Mouse (Mus musculus) liver (tissue): ENCODE results near the gene AI597479.

ENCODE experiments used
- DNase-seq: peaks from one replicate; pipeline ENCODE4 v3.0.0-alpha.2; 2020; ENCODE audit warnings: mixed read lengths

The AI597479 gene

DNA sequence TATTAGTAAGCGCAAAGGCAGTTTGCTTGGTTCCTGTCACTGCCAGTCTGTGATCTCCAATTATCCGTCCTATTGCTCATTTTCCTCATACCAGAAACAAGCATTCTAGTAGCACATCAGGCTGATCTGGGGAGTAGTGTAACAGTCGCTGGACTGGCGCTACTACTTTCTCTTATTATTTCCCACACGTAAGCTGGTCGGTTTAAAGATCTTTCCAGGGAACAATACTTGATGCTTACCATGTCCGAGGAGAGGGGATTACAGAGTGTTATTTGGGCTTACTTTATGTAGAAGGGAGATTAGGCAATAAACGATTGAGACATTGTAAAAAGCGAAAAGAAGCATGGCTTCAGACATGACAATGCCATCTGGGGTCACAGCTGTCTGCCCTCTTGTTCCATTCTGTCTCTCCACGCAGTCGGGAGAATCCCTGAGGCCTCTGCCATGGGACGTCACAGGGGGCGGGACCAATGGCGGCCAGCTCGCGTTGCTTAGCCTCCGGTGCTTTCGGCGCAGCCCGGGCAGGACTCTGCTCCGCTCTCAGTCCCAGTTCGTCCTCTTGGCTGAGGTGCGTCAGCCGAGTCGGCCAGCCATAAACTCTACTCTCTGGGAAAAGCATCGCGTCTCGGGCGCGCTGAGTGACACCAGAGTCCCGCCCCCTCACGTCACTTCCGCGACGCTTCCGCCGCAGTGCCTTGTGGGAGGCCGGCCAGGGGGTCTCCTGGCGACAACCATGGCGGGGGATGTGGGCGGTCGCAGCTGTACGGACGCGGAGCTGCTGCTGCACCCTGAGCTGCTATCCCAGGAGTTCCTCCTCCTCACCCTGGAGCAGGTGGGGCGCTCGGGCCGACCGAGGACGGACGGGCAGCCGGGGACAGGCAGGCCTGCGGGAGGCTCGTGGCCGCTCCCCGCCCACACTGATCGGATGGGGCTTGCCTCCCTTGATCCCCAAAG lies at the start of gene AI597479, which contains the start of gene Tgfbrap1:
Gene AI597479 (plus strand): TSS at position 680 of the 954 bp plus-strand sequence.
Gene Tgfbrap1 (minus strand): TSS at position 607 of the 954 bp plus-strand sequence.
- DNase-seq = peak; percentile 86

DNA sequence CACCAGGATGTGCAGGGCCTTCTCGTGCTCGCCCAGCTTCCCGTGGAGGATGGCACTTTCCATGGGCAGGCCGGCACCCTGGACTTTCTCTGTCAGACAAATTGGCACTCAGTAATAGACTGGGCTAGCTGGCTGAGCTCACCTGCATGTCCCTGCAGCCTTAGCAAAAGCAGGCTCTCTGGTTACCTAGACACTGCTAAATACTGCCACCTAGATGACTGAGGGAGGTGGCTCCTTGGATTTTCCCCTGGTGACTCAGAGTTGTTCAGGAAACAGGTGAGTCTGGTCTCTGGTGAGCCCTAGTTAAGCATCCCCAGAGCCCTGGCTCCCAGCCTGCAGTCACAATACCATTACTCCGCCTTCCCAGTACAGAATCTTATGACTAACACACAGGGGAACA lies 46.6 kb upstream of the AI597479 start:
- no peak for DNase-seq

DNA sequence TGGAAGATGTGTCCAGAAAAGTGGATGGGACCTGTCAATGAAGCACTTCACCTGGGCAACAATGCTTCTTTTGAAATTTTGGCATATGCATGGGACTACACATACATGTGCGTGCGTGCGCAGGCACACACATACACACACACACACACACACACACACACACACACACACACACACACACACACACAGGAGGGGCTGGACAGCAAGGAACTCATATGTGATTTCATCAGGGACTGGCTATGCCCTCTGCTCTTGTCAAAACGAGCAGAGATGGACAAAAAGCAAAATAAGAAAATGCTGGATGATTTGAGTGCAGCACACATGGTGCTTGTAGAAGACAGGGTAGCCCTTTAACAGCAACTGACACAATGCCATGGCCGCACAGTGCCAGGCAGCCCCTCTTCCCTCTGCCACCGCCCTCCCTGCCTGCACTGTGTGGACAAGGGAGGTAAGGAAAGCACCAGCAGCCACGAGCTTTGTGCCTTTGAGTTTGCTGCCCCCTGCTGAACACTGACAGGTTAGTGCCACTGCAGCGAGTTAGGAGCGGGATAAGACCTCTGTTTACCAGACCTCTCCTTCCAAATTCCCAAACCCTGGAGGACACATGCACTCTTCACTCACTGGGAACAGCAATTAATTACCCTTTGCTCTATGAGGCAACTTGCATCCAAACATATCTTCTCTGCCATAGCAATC lies 32.7 kb upstream of the AI597479 start:
- DNase-seq = peak; percentile 47

DNA sequence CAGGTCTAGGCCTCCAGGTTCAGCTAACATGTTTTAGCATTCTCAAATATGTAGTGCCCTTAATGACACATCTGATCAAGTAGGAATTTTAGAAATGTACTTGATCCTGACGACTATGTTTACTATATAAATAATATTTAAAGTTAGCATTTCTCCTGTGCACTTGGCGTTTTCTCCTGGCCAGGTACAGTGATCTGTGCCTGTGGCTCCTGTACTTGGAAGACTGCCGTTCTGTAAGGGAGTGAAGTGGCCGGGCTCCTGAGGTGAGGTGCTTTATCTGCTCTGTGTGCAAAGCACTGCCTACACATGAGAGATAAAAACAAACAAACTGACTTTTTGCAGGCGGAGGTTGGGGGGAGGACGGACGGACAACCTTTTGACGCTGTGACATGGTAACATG lies 31.9 kb upstream of the AI597479 start:
- DNase-seq = no peak

DNA sequence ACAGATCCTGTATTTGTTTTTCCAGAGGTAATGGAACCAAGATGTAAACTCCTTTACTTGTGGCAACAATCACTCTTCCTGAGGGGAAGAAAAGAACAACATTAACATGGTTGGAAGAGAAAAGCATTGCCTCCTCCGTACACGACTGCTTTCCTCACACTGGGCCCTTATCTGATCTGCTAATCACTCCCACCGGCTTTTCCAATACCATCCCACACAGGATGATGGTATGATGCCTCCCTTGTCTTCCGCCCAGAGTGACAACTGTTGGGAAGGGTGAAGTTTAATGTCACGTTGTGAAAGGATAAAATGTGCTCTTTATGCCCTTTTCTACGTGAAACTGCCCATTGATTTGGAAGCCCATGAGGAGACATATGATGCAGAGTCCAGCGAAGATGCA lies 31.0 kb upstream of the AI597479 start:
- no peak for DNase-seq

DNA sequence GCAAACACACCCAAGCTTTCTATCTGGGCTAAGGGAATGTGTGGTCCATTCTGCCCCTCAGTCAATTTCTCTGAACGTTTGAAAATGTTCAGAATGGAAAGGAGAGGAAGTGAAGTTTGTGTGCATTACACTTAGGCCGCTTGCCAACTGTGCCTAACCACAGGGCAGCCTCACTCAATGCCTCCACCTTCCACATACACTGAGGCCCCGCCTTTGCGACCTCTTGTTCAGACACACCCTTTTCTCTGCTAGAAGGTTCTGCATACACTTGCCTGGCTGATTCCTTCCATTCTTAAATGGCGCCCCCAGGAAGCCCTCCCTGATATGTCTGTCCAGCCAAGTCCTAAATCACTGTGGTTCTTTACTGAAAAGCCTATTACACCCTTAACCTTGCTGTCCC lies 27.8 kb upstream of the AI597479 start:
- DNase-seq = peak; percentile 12

DNA sequence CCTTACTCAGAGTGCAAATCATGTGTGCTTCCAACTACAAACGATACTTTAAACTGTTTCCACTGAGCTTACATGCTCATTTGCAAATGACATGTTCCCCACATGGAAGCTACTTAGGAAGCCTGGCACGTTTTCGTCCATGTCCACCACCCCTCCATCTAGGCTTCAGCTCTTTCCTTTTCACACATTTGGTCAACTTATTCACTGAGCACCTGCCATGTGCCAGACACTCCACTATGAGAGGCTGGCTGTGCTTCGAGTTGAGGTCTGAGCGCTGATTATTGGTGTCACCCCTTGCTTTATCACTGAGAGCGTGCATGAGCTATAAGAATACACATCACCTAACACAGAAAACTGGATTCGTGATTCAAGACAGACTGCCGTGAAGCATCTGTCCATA lies 26.5 kb upstream of the AI597479 start:
- DNase-seq = no peak

DNA sequence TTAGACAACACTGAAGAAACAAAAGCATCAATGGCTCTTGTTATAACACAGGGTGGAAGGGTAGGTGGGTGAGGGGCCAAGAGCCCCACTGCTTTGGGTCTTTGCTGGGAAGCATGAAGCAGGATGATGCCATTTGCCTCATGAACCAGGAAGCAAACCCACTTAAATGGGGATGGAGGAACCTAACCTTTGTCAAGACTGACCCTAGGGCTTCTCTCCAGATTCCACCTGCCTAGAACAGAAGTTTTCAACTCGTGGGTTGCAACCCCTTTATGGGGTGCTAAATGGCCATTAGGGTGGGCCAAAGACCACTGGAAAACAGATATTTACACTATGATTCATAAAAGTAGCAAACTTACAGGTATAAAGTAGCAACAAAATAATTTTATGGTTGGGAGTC lies 25.9 kb upstream of the AI597479 start:
- DNase-seq = no peak

DNA sequence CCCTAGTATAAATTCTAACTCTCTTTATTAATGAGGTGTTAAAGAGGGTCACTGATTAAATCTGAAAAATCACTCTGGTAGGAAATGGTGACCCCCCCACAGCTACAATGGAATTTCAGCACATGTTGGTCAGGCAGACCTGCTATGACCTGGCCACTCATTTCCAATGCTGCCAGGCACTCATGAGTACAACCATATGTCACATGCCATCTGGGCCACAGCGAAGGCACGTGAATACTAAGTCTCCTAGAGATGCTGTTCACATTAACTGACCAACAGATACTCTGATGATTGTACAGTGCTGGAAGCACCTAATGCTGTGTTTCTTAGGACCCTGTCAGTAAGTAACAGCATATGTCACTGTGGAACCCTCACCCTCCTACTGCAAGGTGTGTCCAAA lies 23.7 kb upstream of the AI597479 start:
- no peak for DNase-seq

DNA sequence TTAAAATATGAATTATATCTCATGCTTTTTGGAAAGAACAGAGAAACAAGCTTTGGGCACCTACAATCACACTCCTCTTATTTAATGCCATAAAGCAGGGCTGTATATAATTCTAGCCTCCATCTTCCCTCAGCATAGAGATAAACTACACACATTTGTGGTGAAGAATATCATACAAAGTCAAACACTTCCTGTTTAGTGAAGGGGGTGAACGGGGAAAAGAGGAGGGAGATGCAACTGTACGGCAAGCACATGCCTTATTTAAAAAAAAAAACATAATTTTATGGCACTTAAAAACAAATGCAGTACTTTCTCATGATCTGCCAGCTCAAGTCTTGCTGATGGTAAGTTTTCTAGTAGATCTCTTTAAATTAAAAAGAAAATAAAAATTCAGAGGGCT lies 20.4 kb upstream of the AI597479 start:
- no peak for DNase-seq

DNA sequence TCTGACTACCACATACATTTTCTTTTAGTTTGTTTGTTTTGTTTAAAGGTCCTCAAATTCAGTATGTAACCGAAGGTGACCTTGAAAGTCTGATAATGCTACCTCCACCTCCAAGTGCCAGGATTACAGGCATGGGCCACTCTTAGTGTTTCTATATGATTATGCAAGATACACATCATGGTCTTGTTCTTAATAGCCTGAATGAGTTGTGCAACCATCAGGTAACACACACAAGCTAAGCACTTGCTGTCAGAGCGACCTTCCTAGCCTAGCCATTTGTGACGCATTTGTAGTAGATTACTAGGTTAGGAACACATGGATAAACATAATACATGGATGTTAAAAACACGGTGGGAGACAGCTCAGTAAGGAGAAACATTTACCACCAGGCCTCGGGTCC lies 15.6 kb upstream of the AI597479 start:
- no peak for DNase-seq

DNA sequence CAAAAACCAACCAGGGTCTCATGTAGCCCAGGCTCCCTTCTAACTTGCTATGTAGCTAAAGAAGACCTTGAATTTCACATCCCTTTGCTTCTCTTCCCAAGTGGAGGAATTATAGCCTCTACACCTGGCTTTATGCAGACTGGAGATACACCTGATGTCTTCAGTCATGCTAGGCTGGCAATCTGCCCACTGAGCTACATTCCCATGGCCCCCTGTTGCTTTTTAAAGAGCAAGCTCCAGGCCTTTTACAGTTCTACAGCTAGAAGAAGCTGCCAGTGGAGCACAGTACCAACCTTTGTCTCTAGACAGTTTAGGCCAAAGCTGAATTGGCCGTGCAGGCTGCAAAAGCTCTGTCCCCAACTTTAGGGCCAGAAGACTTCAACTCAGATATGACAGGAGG lies 8.1 kb upstream of the AI597479 start:
- DNase-seq = no peak

DNA sequence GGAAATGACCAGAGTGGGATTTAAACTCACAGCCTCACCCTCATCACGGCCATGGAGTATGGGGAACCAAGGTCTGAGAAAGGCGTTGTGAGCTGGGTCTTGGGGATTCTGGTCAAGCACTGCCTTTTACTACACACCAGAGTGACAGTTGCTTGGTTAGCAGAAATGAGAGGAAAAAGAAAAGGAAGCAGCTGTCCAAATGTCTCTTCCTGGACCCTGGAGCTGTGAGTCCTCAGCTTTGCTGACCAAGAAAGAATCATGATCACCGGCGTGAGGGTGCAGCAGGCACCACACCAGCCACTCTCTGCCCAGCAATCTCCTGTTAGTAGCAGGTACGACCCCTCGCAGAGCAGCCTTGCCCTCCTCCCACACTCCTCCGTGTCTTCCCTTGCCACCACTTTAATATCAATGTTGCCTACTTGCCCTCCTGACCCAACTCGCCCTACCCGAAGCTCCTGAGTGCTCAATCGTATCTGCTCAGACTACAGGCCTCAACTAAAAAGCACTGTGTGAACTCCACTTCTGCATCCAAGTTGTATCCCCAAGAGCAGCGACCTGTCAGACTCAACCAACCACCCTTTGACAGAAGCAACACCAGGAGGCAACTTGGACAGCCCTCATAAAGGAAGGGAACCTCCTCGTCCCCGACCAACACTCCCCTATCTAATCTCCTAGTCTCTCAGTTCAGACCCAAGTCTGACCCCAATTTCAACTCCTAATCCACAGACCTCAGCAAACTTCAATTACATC lies 7.0 kb upstream of the AI597479 start:
- no peak for DNase-seq

DNA sequence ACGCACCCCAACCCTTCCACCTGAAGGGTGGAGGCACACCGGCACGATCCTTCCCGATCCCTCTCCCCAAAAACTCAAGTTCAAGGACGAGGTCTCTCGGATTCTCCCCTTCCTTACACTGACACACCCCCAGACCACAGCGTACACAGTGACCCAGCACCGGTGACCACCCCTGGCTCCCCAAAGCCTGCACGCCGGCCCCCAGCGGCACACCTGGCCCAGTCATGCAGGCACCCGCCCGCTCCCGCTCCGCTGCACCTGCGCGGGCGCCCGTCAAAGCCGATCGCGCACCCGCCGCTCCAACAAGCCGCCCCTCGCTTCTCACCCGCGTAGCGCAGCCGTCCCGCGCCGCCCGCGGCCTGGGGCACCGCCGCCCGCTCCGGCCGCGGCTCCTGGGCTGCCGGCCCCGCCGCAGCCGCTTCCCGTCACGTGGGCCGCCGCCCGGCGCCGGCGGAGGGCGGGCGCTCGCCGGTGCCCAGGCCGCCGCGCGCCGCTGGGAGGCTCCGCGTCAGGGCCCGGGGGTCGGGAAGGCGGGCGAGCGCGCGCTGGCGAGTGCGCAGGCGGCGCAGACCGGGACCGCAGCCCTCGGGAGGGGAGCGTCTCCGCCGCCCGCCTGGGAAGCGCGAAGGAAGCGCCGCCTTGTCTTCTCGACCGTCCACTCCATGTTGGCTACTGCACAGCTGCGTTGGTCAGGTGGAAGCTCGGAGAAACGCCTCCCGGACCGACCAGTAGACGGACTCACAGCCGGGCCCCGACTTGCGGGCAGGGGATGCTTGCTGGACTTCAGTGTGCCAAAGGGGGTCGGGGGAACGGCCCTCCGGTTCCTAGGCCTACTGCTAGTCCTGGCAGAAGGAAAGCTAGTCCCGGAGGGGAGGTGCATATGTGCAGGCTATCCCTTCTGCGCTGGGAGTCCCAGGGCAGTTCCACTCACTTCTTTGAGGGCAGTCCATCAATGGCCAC lies 6.2 kb upstream of the AI597479 start:
- DNase-seq = peak; percentile 69

DNA sequence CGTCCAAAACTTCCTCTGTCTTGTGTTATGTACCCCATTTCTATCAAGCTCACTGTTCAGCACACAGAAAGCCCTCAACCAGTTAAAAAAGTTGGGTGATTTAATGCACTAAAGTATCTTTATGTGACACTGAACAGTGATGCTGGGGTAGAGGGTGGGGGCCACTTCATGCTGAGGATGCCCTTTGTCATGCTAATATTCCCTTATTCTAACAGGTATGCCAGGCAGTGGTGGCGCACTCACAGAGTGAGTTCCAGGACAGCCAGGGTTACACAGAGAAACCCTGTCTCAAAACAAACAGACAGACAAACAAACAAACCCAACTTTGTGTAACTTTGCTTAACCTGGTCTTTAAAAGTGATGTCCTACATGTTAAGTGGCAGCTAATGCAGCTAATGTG lies 4.3 kb upstream of the AI597479 start:
- no peak for DNase-seq

DNA sequence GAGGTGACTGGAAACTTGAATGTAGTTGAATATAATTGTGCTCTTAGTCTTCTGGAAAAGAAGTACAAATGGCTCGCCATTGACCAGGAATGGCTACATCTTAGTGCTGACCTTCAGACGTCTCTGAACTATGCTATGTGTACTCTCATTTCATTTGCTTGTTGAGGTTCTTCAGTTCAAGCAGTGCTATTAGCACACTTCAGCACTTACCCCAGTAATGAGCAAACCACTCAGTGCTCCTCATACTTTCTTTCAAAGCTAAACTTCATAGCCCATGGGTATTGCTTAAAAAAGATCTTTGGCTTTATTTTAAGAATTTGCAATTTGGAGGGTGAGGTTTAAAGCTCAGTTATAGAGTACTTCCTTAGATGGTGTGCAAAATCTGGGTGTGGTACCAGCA lies 10.2 kb downstream of the AI597479 start:
- DNase-seq = no peak

DNA sequence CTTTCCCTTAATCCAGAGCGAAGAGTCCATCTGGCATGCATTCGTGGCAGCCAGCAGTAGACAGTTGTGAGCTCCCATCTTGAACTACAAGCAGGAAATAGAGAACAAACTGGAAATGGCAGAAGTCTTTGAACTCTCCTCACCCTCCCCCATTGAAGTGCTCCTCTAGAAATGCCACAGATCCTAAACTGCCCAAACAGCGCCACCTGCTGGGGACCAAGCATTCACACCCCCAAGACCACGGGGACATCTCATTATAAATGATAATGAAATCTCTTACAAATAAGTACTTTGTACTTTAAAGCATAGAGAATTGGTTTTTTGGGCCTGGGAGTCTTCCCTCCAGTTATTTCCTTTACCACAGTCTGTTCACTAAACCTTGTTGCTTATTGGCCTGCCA lies 12.0 kb downstream of the AI597479 start:
- DNase-seq = peak; percentile 71

DNA sequence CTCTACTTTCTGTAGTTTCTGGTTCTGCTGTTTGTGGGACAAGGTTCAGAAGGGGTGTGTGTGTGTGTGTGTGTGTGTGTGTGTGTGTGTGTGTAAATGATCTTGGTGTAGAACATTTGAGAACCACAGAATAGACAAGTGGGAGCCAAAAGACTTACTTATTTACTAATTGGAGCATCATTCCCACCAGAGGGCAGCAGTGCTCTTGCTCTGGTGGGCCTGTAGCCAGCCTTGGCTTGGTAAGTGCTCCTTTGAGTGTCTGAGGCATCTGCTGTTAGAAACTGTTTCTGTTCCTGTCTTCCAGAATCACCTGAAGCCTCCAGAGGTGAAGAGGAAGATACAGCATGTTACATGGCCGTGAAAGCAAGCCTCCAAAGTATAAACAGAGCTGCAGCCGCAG lies 14.4 kb downstream of the AI597479 start:
- peak; percentile 40 for DNase-seq

DNA sequence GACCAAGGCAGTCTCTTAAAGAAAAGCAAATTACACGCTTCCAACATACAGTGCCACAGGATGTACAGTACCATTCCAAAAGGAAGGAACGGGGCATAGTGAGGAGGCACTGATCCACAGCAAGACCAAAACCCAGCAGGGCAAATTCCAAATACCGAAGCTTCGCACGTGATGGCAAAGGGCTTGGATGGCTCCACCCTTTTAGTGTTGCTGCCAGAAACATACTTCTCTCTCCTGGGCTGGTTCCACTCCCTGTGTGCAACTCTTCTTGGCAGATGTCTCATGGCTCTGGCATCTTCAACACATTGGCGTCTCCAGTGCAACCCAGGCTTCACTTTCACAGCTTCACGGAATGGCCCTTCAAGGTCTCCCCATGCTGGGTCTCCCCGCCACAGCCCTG lies 18.9 kb downstream of the AI597479 start:
- no peak for DNase-seq

DNA sequence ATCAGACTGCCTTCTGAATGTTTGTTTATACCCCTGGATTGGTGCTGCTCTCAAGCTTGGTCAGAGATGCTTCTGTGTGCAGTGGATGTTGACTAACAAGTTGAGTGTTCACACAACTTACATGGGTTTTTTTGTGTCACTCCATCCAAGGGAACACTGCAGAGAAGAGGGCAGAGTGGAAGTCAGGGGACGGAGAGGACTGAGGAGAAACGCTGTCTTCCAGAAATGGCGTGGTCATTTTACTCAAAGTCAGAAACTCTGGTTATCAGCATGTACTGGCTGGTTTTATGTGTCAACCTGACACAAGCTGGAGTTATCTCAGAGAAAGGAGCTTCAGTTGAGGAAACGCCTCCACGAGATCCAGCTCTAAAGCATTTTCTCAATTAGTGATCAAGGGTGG lies 22.4 kb downstream of the AI597479 start:
- no peak for DNase-seq

DNA sequence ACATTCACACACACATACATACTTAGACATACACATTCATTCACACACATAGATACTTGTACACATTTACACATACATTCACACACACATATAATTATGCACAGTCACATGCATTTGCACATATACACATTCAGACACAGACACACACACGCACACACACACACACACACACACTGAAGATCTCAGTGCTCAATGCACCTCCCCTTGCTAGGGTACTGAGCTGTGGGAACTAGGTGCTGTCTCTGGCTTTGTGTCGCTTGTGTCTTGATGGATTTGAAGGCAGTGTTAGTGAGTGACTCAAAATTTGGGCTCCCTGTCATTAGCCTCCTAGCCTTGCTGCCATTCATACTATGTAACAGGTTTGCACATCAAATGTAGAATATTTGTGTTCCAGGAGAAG lies 24.1 kb downstream of the AI597479 start:
- DNase-seq = no peak

DNA sequence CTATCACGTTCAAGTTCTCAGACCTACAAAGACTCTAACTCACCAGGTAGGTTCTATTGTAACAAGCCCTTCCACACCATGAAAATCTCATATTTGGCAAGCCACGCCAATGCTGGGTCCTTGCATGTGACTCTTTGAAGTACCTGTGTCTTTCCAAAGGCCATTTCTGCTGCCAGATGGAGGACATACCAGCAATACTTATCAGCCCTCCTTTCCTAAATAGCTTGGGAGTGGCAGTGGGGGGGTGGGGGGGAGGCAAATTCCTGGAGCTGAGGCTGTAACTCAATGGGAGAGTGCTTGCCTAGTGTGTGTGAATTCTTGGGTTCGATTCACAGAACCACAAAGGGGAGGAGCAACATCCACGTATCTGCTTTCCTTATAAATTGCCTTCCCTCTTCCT lies 26.2 kb downstream of the AI597479 start:
- no peak for DNase-seq
